Mouse (Mus musculus): ENCODE data around the gene Pramel1. TPM values are rescaled to one million over a fixed set of nuclear protein-coding genes. Genes with fewer than 3 reads are reported as not detected.

Pramel1 gene
- polyA plus RNA-seq, 2 experiments = not detected

DNA sequence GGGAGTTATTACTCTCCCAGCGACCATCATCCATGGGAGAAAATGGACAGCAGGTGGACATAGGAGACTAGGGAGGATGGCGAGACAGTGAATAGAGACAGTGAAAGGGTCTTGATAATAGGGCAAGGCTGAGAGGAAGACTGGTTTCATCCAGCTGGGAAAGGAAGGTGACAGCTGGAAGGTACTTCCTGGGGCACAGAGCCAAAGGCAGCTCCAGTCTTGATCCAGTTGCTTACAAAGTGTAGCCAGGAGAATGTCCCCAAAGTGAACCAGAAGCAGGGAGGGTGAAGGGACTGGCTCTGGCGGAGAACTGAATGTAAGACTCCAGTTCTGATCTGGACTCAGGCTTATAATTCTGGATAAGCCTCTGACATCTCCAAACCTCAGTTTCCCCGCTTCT lies 41.9 kb upstream of the Pramel1 start:
- no peak overlapping the region for H3K27ac ChIP-seq
- H3K36me3 ChIP-seq (replicated peaks; ENCODE audit: control insufficient read depth, insufficient read depth, low read depth) = no peaks in the 10 kb centered on the region
- H3K9me3 ChIP-seq (ENCODE audit: control insufficient read depth, low read length) = no peaks in the 10 kb centered on the region
- no peak overlapping the region for H3K9ac ChIP-seq (replicated peaks)
- TF ChIP-seq CTCF (IDR thresholded peaks at IDR 0.05; ENCODE audit: low read depth) = no peak
- no peak for TF ChIP-seq EP300 (IDR thresholded peaks at IDR 0.05; ENCODE audit: low read depth)
- peaks cover 28% of the 10 kb centered on the region for H3K27me3 ChIP-seq (ENCODE audit: control insufficient read depth, insufficient read depth, low read length)
- H3K4me3 ChIP-seq (ENCODE audit: insufficient read depth in 1 of 2, low read depth in 2 of 2, low read length in 2 of 2) = no peak overlapping the region
- WGBS (ENCODE audit: insufficient replicate concordance) = 47% methylated on average over 4 of the region's 4 CpGs
- no peaks in the 10 kb centered on the region for H3K4me1 ChIP-seq (replicated peaks; ENCODE audit: control insufficient read depth in 2 of 2, insufficient read depth in 2 of 2, low read length in 1 of 2)
- DNase-seq (ENCODE audit: low read depth in 3 of 3, low spot score in 3 of 3) (no peak), ATAC-seq (ENCODE audit: insufficient read depth) (no peak)
- no peak overlapping the region for H3K4me2 ChIP-seq (ENCODE audit: low read depth)

DNA sequence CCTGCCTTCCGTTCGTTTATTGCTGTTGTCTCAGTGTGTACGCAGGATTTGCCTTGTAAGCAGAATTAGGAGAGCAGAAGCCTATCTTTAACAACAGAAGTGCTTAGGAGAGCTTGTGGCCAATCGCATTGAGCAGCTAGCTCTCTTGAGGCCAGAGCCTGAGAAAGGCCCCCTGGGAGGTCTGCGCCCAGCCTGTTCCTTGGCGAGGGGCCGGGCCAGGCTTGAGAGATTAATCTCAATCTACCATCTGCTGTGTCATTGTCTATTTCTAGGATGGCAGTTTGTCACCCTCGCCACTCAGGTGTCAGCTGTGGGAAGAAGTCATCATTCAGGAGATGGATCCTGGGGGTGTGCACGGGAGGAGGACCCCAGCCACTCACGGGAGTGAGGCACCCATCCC lies 32.7 kb upstream of the Pramel1 start:
- ATAC-seq (ENCODE audit: insufficient read depth) = peak; percentile 47; the same call in 1 of the 2 replicates
- TF ChIP-seq EP300 (IDR thresholded peaks at IDR 0.05; ENCODE audit: low read depth) = no peak
- no peak for TF ChIP-seq CTCF (IDR thresholded peaks at IDR 0.05; ENCODE audit: low read depth)

DNA sequence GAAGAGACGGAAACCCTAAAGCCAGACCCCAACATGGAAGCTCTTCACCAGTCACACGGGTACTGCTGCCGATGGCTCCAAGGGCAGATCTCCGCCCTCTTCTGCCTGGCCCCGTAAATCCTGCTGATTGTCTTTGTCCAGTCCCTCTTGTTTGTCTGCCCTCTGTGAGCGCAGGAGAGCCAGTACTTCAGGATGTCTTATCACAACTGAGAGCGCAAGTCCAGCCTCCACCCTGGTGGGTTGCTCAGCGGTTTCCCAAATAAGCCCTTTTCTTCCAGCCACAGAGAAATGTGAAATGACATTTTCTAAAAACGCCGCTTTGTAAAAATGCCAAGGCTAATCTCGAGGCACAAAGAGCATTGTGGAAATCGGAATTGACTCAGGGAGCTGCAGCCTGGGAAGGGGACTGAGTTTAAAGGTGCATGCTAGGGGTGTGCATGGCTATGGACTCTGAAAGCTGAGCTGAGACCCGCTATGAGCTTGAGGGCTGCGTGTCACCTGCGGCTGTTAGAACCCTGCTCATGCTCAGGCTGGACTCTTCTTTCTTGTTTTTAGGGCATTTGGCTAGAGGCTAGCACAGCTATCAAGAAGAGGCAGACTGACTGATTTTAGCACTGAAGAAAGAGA lies 27.7 kb upstream of the Pramel1 start:
- no peak overlapping the region for H3K4me2 ChIP-seq (ENCODE audit: low read depth)
- ATAC-seq (ENCODE audit: insufficient read depth) (no peak), DNase-seq (ENCODE audit: low read depth in 3 of 3, low spot score in 3 of 3) (no peak)
- no peak overlapping the region for H3K4me3 ChIP-seq (ENCODE audit: insufficient read depth in 1 of 2, low read depth in 2 of 2, low read length in 2 of 2)
- H3K9me3 ChIP-seq (ENCODE audit: control insufficient read depth, low read length) = no peaks in the 10 kb centered on the region
- TF ChIP-seq EP300 (IDR thresholded peaks at IDR 0.05; ENCODE audit: low read depth) (no peak), CTCF (IDR thresholded peaks at IDR 0.05; ENCODE audit: low read depth) (no peak)
- H3K9ac ChIP-seq (replicated peaks) = no peak overlapping the region
- no peaks in the 10 kb centered on the region for H3K4me1 ChIP-seq (replicated peaks; ENCODE audit: control insufficient read depth in 2 of 2, insufficient read depth in 2 of 2, low read length in 1 of 2)
- H3K27ac ChIP-seq = no peak overlapping the region
- no peaks in the 10 kb centered on the region for H3K27me3 ChIP-seq (ENCODE audit: control insufficient read depth, insufficient read depth, low read length)
- 50% methylated on average over 15 of the region's 15 CpGs for WGBS (ENCODE audit: insufficient replicate concordance)
- H3K36me3 ChIP-seq (replicated peaks; ENCODE audit: control insufficient read depth, insufficient read depth, low read depth) = no peaks in the 10 kb centered on the region

More for the DNA sequence above, 32.7 kb upstream of the Pramel1 start:
- no peaks in the 10 kb centered on the region for H3K36me3 ChIP-seq (replicated peaks; ENCODE audit: control insufficient read depth, insufficient read depth, low read depth)
- no peaks in the 10 kb centered on the region for H3K9me3 ChIP-seq (ENCODE audit: control insufficient read depth, low read length)
- no peak overlapping the region for H3K4me2 ChIP-seq (ENCODE audit: low read depth)
- no peak overlapping the region for H3K9ac ChIP-seq (replicated peaks)
- no peak overlapping the region for H3K4me3 ChIP-seq (ENCODE audit: insufficient read depth in 1 of 2, low read depth in 2 of 2, low read length in 2 of 2)
- WGBS (ENCODE audit: insufficient replicate concordance) = 22% methylated on average over 10 of the region's 10 CpGs
- H3K27me3 ChIP-seq (ENCODE audit: control insufficient read depth, insufficient read depth, low read length) = no peaks in the 10 kb centered on the region
- no peak for DNase-seq (ENCODE audit: low read depth in 3 of 3, low spot score in 3 of 3)
- H3K4me1 ChIP-seq (replicated peaks; ENCODE audit: control insufficient read depth in 2 of 2, insufficient read depth in 2 of 2, low read length in 1 of 2) = no peaks in the 10 kb centered on the region
- no peak overlapping the region for H3K27ac ChIP-seq

DNA sequence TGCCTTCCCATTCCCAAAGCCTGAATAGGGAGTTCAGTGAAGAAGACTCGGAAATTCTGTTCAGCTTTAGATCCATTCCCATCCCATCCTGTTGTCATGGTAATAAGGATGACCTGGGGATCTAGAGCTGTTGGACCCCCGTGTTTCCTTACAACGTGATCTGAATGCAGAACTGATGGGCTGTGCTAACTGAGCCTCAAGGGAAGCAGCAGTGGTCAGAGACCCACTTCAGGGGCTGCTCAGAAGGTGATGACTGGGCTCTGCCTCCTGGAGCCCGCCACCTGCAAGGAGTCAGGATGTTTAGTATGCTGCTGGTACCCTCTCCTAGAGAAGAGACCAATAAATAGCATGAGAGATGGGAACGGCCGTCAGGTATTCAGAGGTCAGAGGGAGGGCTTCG lies 14.7 kb upstream of the Pramel1 start:
- Histone ChIP-seq H3K27ac (no peak overlapping the region), H3K9ac (replicated peaks) (no peak overlapping the region), H3K9me3 (ENCODE audit: control insufficient read depth, low read length) (no peaks in the 10 kb centered on the region), H3K27me3 (ENCODE audit: control insufficient read depth, insufficient read depth, low read length) (no peaks in the 10 kb centered on the region), H3K36me3 (replicated peaks; ENCODE audit: control insufficient read depth, insufficient read depth, low read depth) (no peaks in the 10 kb centered on the region), H3K4me2 (ENCODE audit: low read depth) (no peak overlapping the region), H3K4me1 (replicated peaks; ENCODE audit: control insufficient read depth in 2 of 2, insufficient read depth in 2 of 2, low read length in 1 of 2) (no peaks in the 10 kb centered on the region), H3K4me3 (ENCODE audit: insufficient read depth in 1 of 2, low read depth in 2 of 2, low read length in 2 of 2) (no peak overlapping the region)
- ATAC-seq (ENCODE audit: insufficient read depth) (no peak), DNase-seq (ENCODE audit: low read depth in 3 of 3, low spot score in 3 of 3) (no peak)
- WGBS (ENCODE audit: insufficient replicate concordance) = 46% methylated on average over 7 of the region's 7 CpGs
- TF ChIP-seq CTCF (IDR thresholded peaks at IDR 0.05; ENCODE audit: low read depth) (no peak), EP300 (IDR thresholded peaks at IDR 0.05; ENCODE audit: low read depth) (no peak)

DNA sequence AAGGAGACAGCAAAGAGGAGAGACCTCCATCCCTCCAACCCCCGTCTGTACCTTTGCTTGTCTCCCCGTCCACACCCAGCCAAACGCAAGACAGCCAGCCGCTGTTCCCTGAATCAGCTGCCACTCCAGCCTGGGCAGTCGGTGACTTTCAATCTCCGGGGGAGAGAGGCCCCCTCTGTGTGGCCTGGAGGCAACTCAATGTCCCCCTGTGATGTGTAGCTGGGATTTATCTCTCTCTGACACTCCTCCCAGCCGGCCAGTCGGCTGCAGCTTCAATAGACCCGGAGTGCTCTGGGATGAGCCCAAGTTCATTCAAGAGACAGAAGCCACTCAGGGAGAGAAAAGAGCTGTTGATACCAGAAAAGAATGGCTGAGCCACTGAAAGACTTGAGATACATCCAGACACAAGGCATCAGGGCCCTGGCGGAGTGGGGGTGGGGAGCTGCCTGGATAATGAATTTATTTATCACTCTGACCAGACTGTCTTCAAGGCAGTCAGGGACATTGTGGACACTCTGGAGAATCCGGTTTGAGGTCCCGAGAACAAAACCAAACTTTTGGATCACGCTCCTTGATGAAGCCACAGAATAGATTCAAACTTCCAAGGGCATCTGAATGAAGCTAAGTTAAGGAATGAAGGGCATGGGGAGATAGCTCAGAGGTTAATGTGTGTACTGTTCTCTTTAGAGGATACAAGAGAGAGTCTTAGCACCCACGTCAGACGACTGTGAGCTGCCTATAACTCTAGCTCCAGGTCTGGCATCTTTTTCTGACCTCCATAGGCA lies 14.1 kb upstream of the Pramel1 start:
- TF ChIP-seq EP300 (IDR thresholded peaks at IDR 0.05; ENCODE audit: low read depth) (no peak), CTCF (IDR thresholded peaks at IDR 0.05; ENCODE audit: low read depth) (no peak)
- DNase-seq (ENCODE audit: low read depth in 3 of 3, low spot score in 3 of 3) (no peak), ATAC-seq (ENCODE audit: insufficient read depth) (no peak)
- Histone ChIP-seq H3K4me2 (ENCODE audit: low read depth) (no peak overlapping the region), H3K27ac (no peak overlapping the region), H3K36me3 (replicated peaks; ENCODE audit: control insufficient read depth, insufficient read depth, low read depth) (no peaks in the 10 kb centered on the region), H3K9ac (replicated peaks) (no peak overlapping the region), H3K4me1 (replicated peaks; ENCODE audit: control insufficient read depth in 2 of 2, insufficient read depth in 2 of 2, low read length in 1 of 2) (no peaks in the 10 kb centered on the region), H3K4me3 (ENCODE audit: insufficient read depth in 1 of 2, low read depth in 2 of 2, low read length in 2 of 2) (no peak overlapping the region), H3K9me3 (ENCODE audit: control insufficient read depth, low read length) (no peaks in the 10 kb centered on the region), H3K27me3 (ENCODE audit: control insufficient read depth, insufficient read depth, low read length) (no peaks in the 10 kb centered on the region)
- WGBS (ENCODE audit: insufficient replicate concordance) = 36% methylated on average over 15 of the region's 15 CpGs
